Mouse (Mus musculus) neural tube, embryonic 12.5 days (tissue): ENCODE data around the gene Stkld1. TPM values are rescaled to one million over a fixed set of nuclear protein-coding genes. Genes with fewer than 3 reads are reported as not detected.

Experiments used
- ATAC-seq: fragments of 200-750 bp; cut with Nextera tagmentation; 2 replicates; pipeline ENCODE4 v1.8.0; 2017; ENCODE audit warnings: low read depth, mild to moderate bottlenecking, moderate TSS enrichment, moderate library complexity; ENCODE audit not compliant: low FRiP score
- H3K27ac ChIP-seq: fragments of 300-500 bp; sonication (generic); 2 replicates; pipeline ENCODE4 v1.5.1; 2016
- H3K27me3 ChIP-seq: fragments of 300-500 bp; sonication (generic); replicated peaks from 2 replicates; pipeline ENCODE4 v1.6.1; 2016; ENCODE audit warnings: mild to moderate bottlenecking
- H3K36me3 ChIP-seq: fragments of 300-500 bp; sonication (generic); 2 replicates; pipeline ENCODE4 v1.6.1; 2016; ENCODE audit warnings: mild to moderate bottlenecking
- H3K4me1 ChIP-seq: fragments of 300-500 bp; sonication (generic); 2 replicates; pipeline ENCODE4 v1.6.1; 2016
- H3K4me2 ChIP-seq: fragments of 300-500 bp; sonication (generic); replicated peaks from 2 replicates; pipeline ENCODE4 v1.6.1; 2016; ENCODE audit warnings: mild to moderate bottlenecking
- H3K4me3 ChIP-seq: fragments of 300-500 bp; sonication (generic); 2 replicates; pipeline ENCODE4 v1.5.1; 2016
- H3K9ac ChIP-seq: fragments of 300-500 bp; sonication (generic); 2 replicates; pipeline ENCODE4 v1.6.1; 2016; ENCODE audit warnings: mild to moderate bottlenecking
- H3K9me3 ChIP-seq: fragments of 300-500 bp; sonication (generic); 2 replicates; pipeline ENCODE4 v1.6.1; 2016; ENCODE audit warnings: mild to moderate bottlenecking
- WGBS: fragments of 180-500 bp; shearing (Covaris S2); methylation state at CpG from one replicate; pipeline ENCODE4 v1.1.7; 2016; 5-methylcytosine and 5-hydroxymethylcytosine counted together
- polyA plus RNA-seq: library from polyadenylated mRNA; unstranded; fragments of >200 nt; fragmentation: Nextera tagmentation; extraction: Ambion mirVana; gene quantifications from 2 replicates; pipeline ENCODE4 v1.2.1, GENCODE M21; 2016

Gene Stkld1
- polyA plus RNA-seq, 1 experiment from 2014 or later, result not detected

- H3K4me3 ChIP-seq, result peak overlapping the region; percentile 76
- H3K4me1 ChIP-seq, result peaks cover 42% of the 10 kb centered on the region
- no peaks in the 10 kb centered on the region for H3K27me3 ChIP-seq
- no peak for ATAC-seq
- H3K9ac ChIP-seq, result peak overlapping the region; percentile 96
- H3K4me2 ChIP-seq, result peak overlapping the region; percentile 87
- no peaks in the 10 kb centered on the region for H3K9me3 ChIP-seq
- no peak overlapping the region for H3K27ac ChIP-seq
- peaks cover 52% of the 10 kb centered on the region for H3K36me3 ChIP-seq
- WGBS, result 93% methylated on average over 18 of the region's 18 CpGs
Measured at GRCm38 (mm10) chr2:26908710-26909386, 25.0 kb upstream of the Stkld1 start.

GRCm38 (mm10) chr2:26909387-26909784 lies 24.5 kb upstream of the Stkld1 start:
- no peak for ATAC-seq
- H3K9ac ChIP-seq, result peak overlapping the region; percentile 96
- H3K27me3 ChIP-seq, result no peaks in the 10 kb centered on the region
- peak overlapping the region; percentile 87 for H3K4me2 ChIP-seq
- peaks cover 58% of the 10 kb centered on the region for H3K36me3 ChIP-seq
- no peaks in the 10 kb centered on the region for H3K9me3 ChIP-seq
- peak overlapping the region; percentile 76 for H3K4me3 ChIP-seq
- H3K4me1 ChIP-seq, result peaks cover 39% of the 10 kb centered on the region
- no peak overlapping the region for H3K27ac ChIP-seq

GRCm38 (mm10) chr2:26910124-26910993 lies 23.5 kb upstream of the Stkld1 start, which contains the start of the genes Med22 and Rpl7a:
Gene Med22, minus strand, starts transcription at chr2:26910677.
Gene Rpl7a, plus strand, starts transcription at chr2:26910764.
- H3K9ac ChIP-seq, result peak within 1 kb of the TSS; percentile 96
- peaks cover 59% of the 10 kb centered on the region for H3K36me3 ChIP-seq
- H3K27ac ChIP-seq, result peak within 1 kb of the TSS; percentile 90
- peaks cover 46% of the 10 kb centered on the region for H3K4me1 ChIP-seq
- peak within 1 kb of the TSS; percentile 76 for H3K4me3 ChIP-seq
- peak; percentile 89 for ATAC-seq
- H3K9me3 ChIP-seq, result no peaks in the 10 kb centered on the region
- peak within 1 kb of the TSS; percentile 93 for H3K4me2 ChIP-seq
- WGBS, result 0% methylated on average over 74 of the region's 74 CpGs
- H3K27me3 ChIP-seq, result no peaks in the 10 kb centered on the region

DNA sequence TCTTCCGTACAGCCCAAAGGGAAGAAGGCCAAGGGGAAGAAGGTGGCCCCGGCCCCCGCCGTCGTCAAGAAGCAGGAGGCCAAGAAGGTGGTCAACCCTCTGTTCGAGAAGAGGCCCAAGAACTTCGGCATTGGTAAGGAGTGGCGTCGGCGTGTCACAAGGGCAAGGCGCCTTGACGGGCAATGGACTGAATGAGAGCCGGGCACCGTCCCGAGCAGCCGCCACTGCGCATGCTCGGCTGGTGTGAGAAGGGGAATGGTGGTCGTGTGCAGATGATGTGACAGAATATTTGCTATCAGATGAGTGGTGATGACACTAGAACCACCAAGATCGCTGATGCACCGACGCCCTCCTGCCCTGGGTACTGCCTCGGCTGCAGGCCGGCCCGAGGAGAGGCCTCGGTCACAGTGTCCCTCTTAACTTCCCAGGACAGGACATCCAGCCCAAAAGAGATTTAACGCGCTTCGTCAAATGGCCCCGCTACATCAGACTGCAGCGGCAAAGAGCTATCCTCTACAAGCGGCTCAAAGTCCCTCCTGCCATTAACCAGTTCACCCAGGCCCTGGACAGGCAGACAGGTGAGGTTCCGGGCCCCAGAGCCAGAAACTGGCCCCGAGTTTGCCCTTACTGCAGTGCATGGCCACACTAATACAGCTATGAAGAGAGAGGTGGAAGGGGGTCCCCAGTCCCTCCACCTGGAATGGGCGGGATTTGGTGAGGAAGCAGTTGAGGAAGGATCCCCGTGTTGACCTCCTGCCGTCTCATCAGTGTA lies 22.7 kb upstream of the Stkld1 start:
- peaks cover 53% of the 10 kb centered on the region for H3K4me1 ChIP-seq
- WGBS, result under 1% methylated on average over 37 of the region's 37 CpGs
- peak overlapping the region; percentile 90 for H3K27ac ChIP-seq
- peak overlapping the region; percentile 93 for H3K4me2 ChIP-seq
- H3K36me3 ChIP-seq, result peaks cover 51% of the 10 kb centered on the region
- no peaks in the 10 kb centered on the region for H3K9me3 ChIP-seq
- H3K27me3 ChIP-seq, result no peaks in the 10 kb centered on the region
- ATAC-seq, result peak; percentile 57
- peak overlapping the region; percentile 76 for H3K4me3 ChIP-seq
- H3K9ac ChIP-seq, result peak overlapping the region; percentile 96

GRCm38 (mm10) chr2:26912253-26912770 lies 21.5 kb upstream of the Stkld1 start:
- Histone ChIP-seq H3K27ac (no peak overlapping the region), H3K36me3 (peaks cover 39% of the 10 kb centered on the region), H3K9me3 (no peaks in the 10 kb centered on the region), H3K4me2 (peak overlapping the region; percentile 93), H3K4me1 (peaks cover 61% of the 10 kb centered on the region), H3K4me3 (peak overlapping the region; percentile 76), H3K27me3 (no peaks in the 10 kb centered on the region), H3K9ac (peak overlapping the region; percentile 96)
- ATAC-seq, result no peak
- whole genome bisulfite sequencing, result 77% methylated on average over 5 of the region's 5 CpGs

GRCm38 (mm10) chr2:26913416-26914147 lies 20.3 kb upstream of the Stkld1 start:
- no peak overlapping the region for H3K9ac ChIP-seq
- H3K27me3 ChIP-seq, result no peaks in the 10 kb centered on the region
- peaks cover 45% of the 10 kb centered on the region for H3K36me3 ChIP-seq
- H3K9me3 ChIP-seq, result no peaks in the 10 kb centered on the region
- H3K4me3 ChIP-seq, result no peak overlapping the region
- peaks cover 61% of the 10 kb centered on the region for H3K4me1 ChIP-seq
- no peak for ATAC-seq
- WGBS, result 87% methylated on average over 17 of the region's 17 CpGs
- no peak overlapping the region for H3K4me2 ChIP-seq
- no peak overlapping the region for H3K27ac ChIP-seq

- no peak overlapping the region for H3K27ac ChIP-seq
- H3K9me3 ChIP-seq, result no peaks in the 10 kb centered on the region
- no peak overlapping the region for H3K4me3 ChIP-seq
- H3K36me3 ChIP-seq, result peaks cover 53% of the 10 kb centered on the region
- 55% methylated on average over 8 of the region's 8 CpGs for WGBS
- H3K4me1 ChIP-seq, result peaks cover 53% of the 10 kb centered on the region
- no peak overlapping the region for H3K9ac ChIP-seq
- no peaks in the 10 kb centered on the region for H3K27me3 ChIP-seq
- peak overlapping the region; percentile 99 for H3K4me2 ChIP-seq
- ATAC-seq, result no peak
Measured at GRCm38 (mm10) chr2:26914148-26914941, 19.5 kb upstream of the Stkld1 start.

DNA sequence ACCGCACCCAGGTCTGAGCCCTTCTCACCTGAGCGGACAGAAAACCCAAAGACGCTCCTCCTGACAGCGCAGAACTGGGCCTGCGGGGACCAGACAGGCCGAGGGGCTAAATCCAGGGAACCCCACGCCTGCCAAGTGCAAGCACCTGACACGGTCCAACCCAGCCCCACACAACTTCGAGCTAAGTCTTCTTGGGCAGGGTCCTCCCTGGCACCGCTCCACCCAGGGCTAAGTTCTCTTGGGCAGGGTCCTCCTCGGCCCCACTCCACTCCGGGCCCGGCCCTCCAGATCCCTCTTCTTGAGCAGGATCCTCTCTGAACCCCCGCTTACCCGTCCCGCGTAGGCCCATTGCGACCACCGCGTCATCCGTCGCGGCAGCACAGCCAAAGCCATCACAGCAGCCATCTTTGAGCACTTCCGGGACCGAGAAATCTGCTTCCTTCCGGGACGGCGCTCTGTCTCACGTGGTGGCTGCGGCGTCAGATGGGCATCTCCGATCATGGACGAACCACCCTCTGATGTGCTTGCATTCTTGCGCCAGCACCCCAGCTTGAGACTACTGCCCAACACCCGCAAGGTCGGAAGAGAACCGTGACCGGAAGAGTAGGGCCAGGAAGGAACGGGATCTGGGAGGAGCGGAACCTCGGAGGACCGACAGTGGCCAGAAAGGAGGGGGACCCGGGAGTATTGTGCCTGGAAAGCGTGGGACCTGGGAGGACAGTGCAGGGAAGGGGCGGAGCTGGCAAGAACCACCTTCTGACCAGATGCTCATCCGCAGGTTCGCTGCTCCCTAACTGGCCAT lies 17.7 kb upstream of the Stkld1 start, which contains the start of the genes Surf2 and Surf1:
Surf2 (plus strand) TSS at position 441 of the 802 bp plus-strand sequence.
Surf1 (minus strand) TSS at position 604 of the 802 bp plus-strand sequence.
- H3K36me3 ChIP-seq, result peaks cover 71% of the 10 kb centered on the region
- H3K9ac ChIP-seq, result peak within 1 kb of the TSS; percentile 69
- ATAC-seq, result peak; percentile 81
- WGBS, result 2% methylated on average over 47 of the region's 47 CpGs
- peaks cover 49% of the 10 kb centered on the region for H3K4me1 ChIP-seq
- no peaks in the 10 kb centered on the region for H3K9me3 ChIP-seq
- peak within 1 kb of the TSS; percentile 46; the same call in 1 of the 2 replicates for H3K27ac ChIP-seq
- peak within 1 kb of the TSS; percentile 64 for H3K4me3 ChIP-seq
- peak within 1 kb of the TSS; percentile 99 for H3K4me2 ChIP-seq
- H3K27me3 ChIP-seq, result no peaks in the 10 kb centered on the region

- H3K36me3 ChIP-seq, result peaks cover 75% of the 10 kb centered on the region
- H3K4me2 ChIP-seq, result peak overlapping the region; percentile 99
- peaks cover 45% of the 10 kb centered on the region for H3K4me1 ChIP-seq
- H3K9me3 ChIP-seq, result no peaks in the 10 kb centered on the region
- no peak overlapping the region for H3K27ac ChIP-seq
- peak overlapping the region; percentile 69 for H3K9ac ChIP-seq
- H3K27me3 ChIP-seq, result no peaks in the 10 kb centered on the region
- no peak for ATAC-seq
- peak overlapping the region; percentile 64 for H3K4me3 ChIP-seq
- 4% methylated on average over 13 of the region's 13 CpGs for WGBS
Measured at GRCm38 (mm10) chr2:26916738-26917137, 17.1 kb upstream of the Stkld1 start.

DNA sequence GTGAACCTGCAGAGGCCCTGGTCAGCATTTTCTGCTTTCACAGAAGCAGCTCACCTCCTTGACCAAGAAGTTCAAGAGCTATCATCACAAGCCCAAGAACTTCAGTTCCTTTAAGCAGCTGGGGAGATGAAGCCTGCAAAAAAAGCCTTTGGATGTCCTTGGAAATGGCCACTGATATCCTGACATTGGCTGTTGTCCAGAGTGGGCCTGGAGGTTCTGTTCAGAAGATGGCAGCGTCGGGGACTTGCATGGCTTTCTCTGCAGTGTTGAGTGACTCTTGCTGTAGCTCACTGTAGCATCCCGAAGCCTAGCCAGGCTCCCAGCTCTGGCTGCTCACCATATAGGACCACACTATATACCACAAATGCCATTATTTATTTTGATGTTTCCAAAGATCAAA lies 14.2 kb upstream of the Stkld1 start:
- H3K36me3 ChIP-seq, result peaks cover 74% of the 10 kb centered on the region
- no peak overlapping the region for H3K27ac ChIP-seq
- H3K9ac ChIP-seq, result no peak overlapping the region
- no peaks in the 10 kb centered on the region for H3K27me3 ChIP-seq
- no peaks in the 10 kb centered on the region for H3K9me3 ChIP-seq
- 90% methylated on average over 3 of the region's 3 CpGs for WGBS
- no peak overlapping the region for H3K4me3 ChIP-seq
- no peak for ATAC-seq
- peaks cover 30% of the 10 kb centered on the region for H3K4me1 ChIP-seq
- no peak overlapping the region for H3K4me2 ChIP-seq
